Mouse (Mus musculus) macrophage (primary cell): ENCODE data around the gene Casc3. TPM values are rescaled to one million over a fixed set of nuclear protein-coding genes. Genes with fewer than 3 reads are reported as not detected.

Source experiments
- H3K27ac ChIP-seq: fragments of 350-480 bp; formaldehyde crosslinking; 2 replicates; pipeline ENCODE4 v1.9.0; 2021
- H3K36me3 ChIP-seq: fragments of 350-480 bp; formaldehyde crosslinking; 2 replicates; pipeline ENCODE4 v1.9.0; 2021; ENCODE audit errors: inconsistent target
- H3K4me3 ChIP-seq: fragments of 350-480 bp; formaldehyde crosslinking; 2 replicates; pipeline ENCODE4 v1.9.0; 2021; ENCODE audit errors: inconsistent target
- H3K79me2 ChIP-seq: fragments of 350-480 bp; formaldehyde crosslinking; 2 replicates; pipeline ENCODE4 v1.9.0; 2021; ENCODE audit errors: inconsistent target
- WGBS: methylation state at CpG from one replicate; pipeline ENCODE4 v1.1.7; 2026; ENCODE audit warnings: inconsistent platforms; ENCODE audit not compliant: missing documents; 5-methylcytosine and 5-hydroxymethylcytosine counted together
- polyA plus RNA-seq: library from polyadenylated mRNA; stranded (reverse); fragments of 250-400 nt; gene quantifications from 3 replicates; pipeline ENCODE4 v1.2.4, GENCODE M21; 2018; ENCODE audit warnings: inconsistent platforms

Gene Casc3
- polyA plus RNA-seq, 1 experiment from 2014 or later = 29.9 TPM

DNA sequence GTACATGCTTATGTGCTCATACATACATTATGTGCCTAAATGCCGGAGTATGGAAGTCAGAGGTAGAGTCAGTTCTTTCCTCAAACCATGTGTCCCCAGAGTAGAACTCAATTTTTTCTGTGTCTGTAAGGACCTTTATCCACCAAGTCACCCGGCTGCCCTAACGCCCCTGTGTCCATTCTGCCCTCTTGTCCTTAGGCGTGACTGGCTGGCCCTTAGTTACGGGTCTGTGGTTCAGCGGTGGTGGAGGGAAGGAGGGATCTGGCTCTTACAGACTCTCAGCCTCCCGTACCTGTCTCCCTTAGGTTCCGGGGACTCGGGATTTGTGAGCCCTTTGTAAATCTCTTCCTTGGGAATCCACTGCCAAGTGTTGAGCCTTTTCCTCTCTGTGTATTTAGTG lies 72.3 kb downstream of the Casc3 start:
- H3K4me3 ChIP-seq = no peak overlapping the region
- no peaks in the 10 kb centered on the region; the same call in 1 of the 2 replicates for H3K36me3 ChIP-seq
- WGBS = 90% methylated on average over 9 of the region's 9 CpGs
- no peak overlapping the region for H3K27ac ChIP-seq
- peaks cover 97% of the 10 kb centered on the region for H3K79me2 ChIP-seq

Other genes with a start within 250 kb of the Casc3 start
- gene Ormdl3, start 217.5 kb upstream of the Casc3 start, polyA plus RNA-seq = 12.4 to 23.2 TPM (median 22.9 TPM) in 3 replicates
- not detected in 3 replicates for gene Lrrc3c, start 206.6 kb upstream of the Casc3 start, polyA plus RNA-seq
- 0.68 TPM in 1 of 3 replicates, not detected in the others for gene Gm12355, start 179.2 kb upstream of the Casc3 start, polyA plus RNA-seq
- not detected in 3 replicates for gene Gsdma3, start 178.5 kb upstream of the Casc3 start, polyA plus RNA-seq
- not detected in 3 replicates for gene Gsdma2, start 158.1 kb upstream of the Casc3 start, polyA plus RNA-seq
- gene Gsdma, start 140.6 kb upstream of the Casc3 start, polyA plus RNA-seq = not detected in 3 replicates
- 53.4 to 97.2 TPM (median 55.5 TPM) in 3 replicates for gene Psmd3, start 122.4 kb upstream of the Casc3 start, polyA plus RNA-seq
- not detected in 3 replicates for gene Csf3, start 103.6 kb upstream of the Casc3 start, polyA plus RNA-seq
- gene Med24, start 75.5 kb upstream of the Casc3 start, polyA plus RNA-seq = 19.2 to 19.9 TPM (median 19.6 TPM) in 3 replicates
- gene Thra, start 64.3 kb upstream of the Casc3 start, polyA plus RNA-seq = 8.2 to 12.1 TPM (median 9.8 TPM) in 3 replicates
- gene Nr1d1, start 29.6 kb upstream of the Casc3 start, polyA plus RNA-seq = 3.0 to 7.6 TPM (median 4.9 TPM) in 3 replicates
- gene Msl1, start 9.4 kb upstream of the Casc3 start, polyA plus RNA-seq = 40.0 to 80.9 TPM (median 44.0 TPM) in 3 replicates
- gene Rapgefl1, start 31.9 kb downstream of the Casc3 start, polyA plus RNA-seq = 0.23 to 0.34 TPM (median 0.31 TPM) in 3 replicates
- 11.1 to 18.1 TPM (median 11.5 TPM) in 3 replicates for gene Wipf2, start 58.7 kb downstream of the Casc3 start, polyA plus RNA-seq
- gene Cdc6, start 102.9 kb downstream of the Casc3 start, polyA plus RNA-seq = 0.70 to 13.4 TPM (median 2.2 TPM) in 3 replicates
- 13.3 to 17.5 TPM (median 13.4 TPM) in 3 replicates for gene Rara, start 122.9 kb downstream of the Casc3 start, polyA plus RNA-seq
- gene Gjd3, start 178.1 kb downstream of the Casc3 start, polyA plus RNA-seq = not detected in 3 replicates
- gene Top2a, start 219.3 kb downstream of the Casc3 start, polyA plus RNA-seq = 5.8 to 44.5 TPM (median 27.0 TPM) in 3 replicates
- 50.8 to 246 TPM (median 226 TPM) in 3 replicates for gene Igfbp4, start 236.3 kb downstream of the Casc3 start, polyA plus RNA-seq